Mouse (Mus musculus) MEL (cell line): ENCODE measurements around the gene Phf20.

Experiments
- CTCF ChIP-seq, 3 experiments: IDR thresholded peaks in 2 of 3; conservative IDR thresholded peaks in 1 of 3; 2 replicates each; pipeline ENCODE4 v1.5.1; 2011 to 2012; ENCODE audit warnings: low read length in 3 of 3, low read depth in 2 of 3, mild to moderate bottlenecking in 2 of 3, improper control_type of control experiment in 1 of 3, inconsistent platforms in 1 of 3, mixed read lengths in 1 of 3, moderate library complexity in 1 of 3; ENCODE audit not compliant: control insufficient read depth in 1 of 3, insufficient read depth in 1 of 3, poor library complexity in 1 of 3, severe bottlenecking in 1 of 3
- EP300 ChIP-seq, 2 experiments: IDR thresholded peaks; 2 replicates each; pipeline ENCODE4 v1.6.1; 2011; ENCODE audit warnings: improper control_type of control experiment in 2 of 2, low read length in 2 of 2, low read depth in 1 of 2, mild to moderate bottlenecking in 1 of 2
- JUND ChIP-seq: IDR thresholded peaks from 2 replicates; pipeline ENCODE4 v1.6.1; 2011; ENCODE audit warnings: low read depth, mild to moderate bottlenecking, improper control_type of control experiment, low read length
- POLR2A ChIP-seq, 2 experiments: IDR thresholded peaks; 2 replicates each; pipeline ENCODE4 v1.6.1; 2011 to 2012; ENCODE audit warnings: low read length in 2 of 2, mild to moderate bottlenecking in 2 of 2, control low read depth in 1 of 2, improper control_type of control experiment in 1 of 2, low read depth in 1 of 2, moderate library complexity in 1 of 2; ENCODE audit not compliant: control insufficient read depth in 1 of 2, insufficient read depth in 1 of 2, poor library complexity in 1 of 2
- UBTF ChIP-seq: IDR thresholded peaks from 2 replicates; pipeline ENCODE4 v1.6.1; 2012; ENCODE audit warnings: low read depth, mild to moderate bottlenecking, inconsistent platforms, low read length, improper control_type of control experiment, moderate library complexity, borderline replicate concordance; ENCODE audit not compliant: insufficient read depth

- TF ChIP-seq POLR2A (IDR thresholded peaks at IDR 0.05; ENCODE audit: control insufficient read depth in 1 of 2, insufficient read depth in 1 of 2, low read depth in 1 of 2, low read length in 2 of 2, poor library complexity in 1 of 2): no peak
- TF ChIP-seq CTCF (IDR thresholded peaks at IDR 0.05 in 2 of 3, conservative IDR thresholded peaks at IDR 0.05 in 1 of 3; ENCODE audit: control insufficient read depth in 1 of 3, insufficient read depth in 1 of 3, low read depth in 2 of 3, low read length in 3 of 3, poor library complexity in 1 of 3, severe bottlenecking in 1 of 3): no peak
- TF ChIP-seq JUND: no peak
- TF ChIP-seq UBTF: no peak
- no peak for TF ChIP-seq EP300 (IDR thresholded peaks at IDR 0.05; ENCODE audit: low read depth in 1 of 2, low read length in 2 of 2)
These were observed 3.0 kb upstream of the Phf20 start for GRCm38 (mm10) chr2:156193066-156193862.
